Mouse (Mus musculus) embryonic stem cell, embryonic (primary cell): ENCODE measurements around the gene Rflna.

Source experiments
- CTCF ChIA-PET, 4 experiments: fragments of 300-600 bp in 2 of 4; fragments of 350-600 bp in 2 of 4; sonication (Branson Sonifier 250); formaldehyde crosslinking; loops; one replicate each; lab custom pipeline; 2022; ENCODE audit warnings: inconsistent platforms in 2 of 4; lab: Charles Lee
- POLR2A ChIA-PET, 4 experiments: fragments of 300-600 bp in 2 of 4; fragments of 350-600 bp in 2 of 4; sonication (Branson Sonifier 250); formaldehyde crosslinking; loops; one replicate each; lab custom pipeline; 2022; ENCODE audit warnings: antibody characterized with exemption in 4 of 4, inconsistent platforms in 1 of 4; lab: Charles Lee

The Rflna gene

GRCm38 (mm10) chr5:124996816-124997215 is 6.2 kb upstream of the Rflna start:
- ChIA-PET POLR2A (interaction anchor here in 2 of 4 experiments (0.5 to 0.7 kb wide), 2 partner anchors 13 to 97 kb away, joined by 3 to 10 read pairs; no protein-coding TSS in a partner anchor), CTCF (interaction anchor here in 2 of 4 experiments (0.6 kb wide), 2 partner anchors 97 to 180 kb away, joined by 3 to 14 read pairs; no protein-coding TSS in a partner anchor)

GRCm38 (mm10) chr5:124997913-124998312 is 5.1 kb upstream of the Rflna start:
- ChIA-PET POLR2A (interaction anchor here in 1 of 4 experiments (0.6 kb wide), 1 partner anchor 47 kb away, joined by 3 read pairs; no protein-coding TSS in a partner anchor), CTCF (no interaction called here)

GRCm38 (mm10) chr5:125000756-125001250 is 2.2 kb upstream of the Rflna start:
- POLR2A ChIA-PET = interaction anchor here in 1 of 4 experiments (0.9 kb wide), 1 partner anchor 13 kb away, joined by 3 read pairs; no protein-coding TSS in a partner anchor

GRCm38 (mm10) chr5:125003873-125004255 is 843 bp downstream of the Rflna start:
- ChIA-PET CTCF (interaction anchor here in 3 of 4 experiments (1.0 to 2.2 kb wide), 13 partner anchors 8 to 369 kb away, joined by 3 to 12 read pairs (median 4); no protein-coding TSS in a partner anchor), POLR2A (interaction anchor here in 3 of 4 experiments (0.7 to 3.5 kb wide), 5 partner anchors 9 to 489 kb away, joined by 3 to 19 read pairs (median 3); no protein-coding TSS in a partner anchor)

More at GRCm38 (mm10) chr5:125000756-125001250, 2.2 kb upstream of the Rflna start:
- CTCF ChIA-PET = interaction anchor here in 3 of 4 experiments (0.5 to 1.3 kb wide), 4 partner anchors 13 to 118 kb away, joined by 3 to 5 read pairs (median 3); no protein-coding TSS in a partner anchor

- CTCF ChIA-PET = interaction anchor here in 3 of 4 experiments (0.6 to 1.9 kb wide), 8 partner anchors 8 to 248 kb away, joined by 3 to 5 read pairs (median 4); no protein-coding TSS in a partner anchor
Observed at GRCm38 (mm10) chr5:125005871-125006652, 3.0 kb downstream of the Rflna start.

GRCm38 (mm10) chr5:125006896-125007295 is 3.9 kb downstream of the Rflna start:
- POLR2A ChIA-PET = interaction anchor here in 1 of 4 experiments (0.6 kb wide), 1 partner anchor 54 kb away, joined by 3 read pairs; no protein-coding TSS in a partner anchor
- CTCF ChIA-PET = interaction anchor here in 2 of 4 experiments (1.0 to 1.9 kb wide), 2 partner anchors 8 to 107 kb away, joined by 3 to 5 read pairs; no protein-coding TSS in a partner anchor

More at GRCm38 (mm10) chr5:125005871-125006652, 3.0 kb downstream of the Rflna start:
- POLR2A ChIA-PET = interaction anchor here in 1 of 4 experiments (0.6 kb wide), 1 partner anchor 54 kb away, joined by 3 read pairs; no protein-coding TSS in a partner anchor

- ChIA-PET CTCF (interaction anchor here in 2 of 4 experiments (1.0 to 2.2 kb wide), 8 partner anchors 8 to 260 kb away, joined by 3 to 8 read pairs (median 5); partner anchors contain the start of gene Rflna (in 1 of the 2)), POLR2A (interaction anchor here in 3 of 4 experiments (0.6 to 3.9 kb wide), 7 partner anchors 8 to 255 kb away, joined by 3 to 19 read pairs (median 3); partner anchors contain the start of gene Rflna (in 1 of the 3))
Observed at GRCm38 (mm10) chr5:125011166-125011565, 8.1 kb downstream of the Rflna start.

GRCm38 (mm10) chr5:125011628-125012027 is 8.6 kb downstream of the Rflna start:
- CTCF ChIA-PET = interaction anchor here in 3 of 4 experiments (0.7 to 3.6 kb wide), 10 partner anchors 8 to 259 kb away, joined by 3 to 20 read pairs (median 6); partner anchors contain the start of gene Rflna (in 1 of the 3)
- POLR2A ChIA-PET = interaction anchor here (0.7 to 3.9 kb wide), 9 partner anchors 9 to 255 kb away, joined by 3 to 19 read pairs (median 3); partner anchors contain the start of gene Rflna (in 1 of the 4)

GRCm38 (mm10) chr5:125014497-125014896 is 11.5 kb downstream of the Rflna start:
- POLR2A ChIA-PET = interaction anchor here (0.6 to 3.9 kb wide), 14 partner anchors 9 to 253 kb away, joined by 3 to 19 read pairs (median 3); partner anchors contain the start of gene Rflna (in 4 of the 4)
- CTCF ChIA-PET = interaction anchor here (0.5 to 3.6 kb wide), 115 partner anchors 8 to 416 kb away, joined by 3 to 27 read pairs (median 4); partner anchors contain the start of genes Rflna (in 2 of the 4) and Ncor2 (in 1 of the 4)

GRCm38 (mm10) chr5:125015066-125015465 is 12.0 kb downstream of the Rflna start:
- CTCF ChIA-PET = interaction anchor here (0.6 to 3.6 kb wide), 88 partner anchors 9 to 507 kb away, joined by 3 to 27 read pairs (median 5); partner anchors contain the start of genes Rflna (in 2 of the 4) and Ncor2 (in 1 of the 4)
- POLR2A ChIA-PET = interaction anchor here in 3 of 4 experiments (0.6 to 3.9 kb wide), 12 partner anchors 9 to 568 kb away, joined by 3 to 19 read pairs (median 4); partner anchors contain the start of gene Rflna (in 3 of the 3)

GRCm38 (mm10) chr5:125015576-125015975 is 12.6 kb downstream of the Rflna start:
- POLR2A ChIA-PET = interaction anchor here in 1 of 4 experiments (0.6 to 1.5 kb wide), 3 partner anchors 102 to 568 kb away, joined by 3 to 4 read pairs (median 4); no protein-coding TSS in a partner anchor
- CTCF ChIA-PET = interaction anchor here in 3 of 4 experiments (0.6 to 3.2 kb wide), 20 partner anchors 9 to 1821 kb away, joined by 3 to 27 read pairs (median 10); partner anchors contain the start of gene Rflna (in 1 of the 3)

- ChIA-PET CTCF (interaction anchor here in 1 of 4 experiments (2.7 kb wide), 1 partner anchor 8 kb away, joined by 19 read pairs; no protein-coding TSS in a partner anchor), POLR2A (no interaction called here)
Observed at GRCm38 (mm10) chr5:125016421-125017242, 13.6 kb downstream of the Rflna start.

- CTCF ChIA-PET = no interaction called here
- POLR2A ChIA-PET = interaction anchor here in 1 of 4 experiments (0.5 kb wide), 1 partner anchor 159 kb away, joined by 3 read pairs; no protein-coding TSS in a partner anchor
Observed at GRCm38 (mm10) chr5:125017332-125017731, 14.3 kb downstream of the Rflna start.

- CTCF ChIA-PET = no interaction called here
- POLR2A ChIA-PET = interaction anchor here in 1 of 4 experiments (0.9 kb wide), 1 partner anchor 106 kb away, joined by 5 read pairs; no protein-coding TSS in a partner anchor
Observed at GRCm38 (mm10) chr5:125019099-125019498, 16.1 kb downstream of the Rflna start.

GRCm38 (mm10) chr5:125021298-125021697 is 18.3 kb downstream of the Rflna start:
- CTCF ChIA-PET = interaction anchor here in 1 of 4 experiments (0.6 to 0.7 kb wide), 3 partner anchors 40 to 124 kb away, joined by 3 to 5 read pairs (median 4); no protein-coding TSS in a partner anchor
- POLR2A ChIA-PET = interaction anchor here in 3 of 4 experiments (0.6 to 1.0 kb wide), 4 partner anchors 9 to 182 kb away, joined by 3 to 6 read pairs (median 3); no protein-coding TSS in a partner anchor

- CTCF ChIA-PET = interaction anchor here in 3 of 4 experiments (0.6 to 3.5 kb wide), 9 partner anchors 9 to 212 kb away, joined by 3 to 19 read pairs (median 4); partner anchors contain the start of gene Rflna (in 1 of the 3)
- POLR2A ChIA-PET = interaction anchor here in 2 of 4 experiments (0.6 to 1.8 kb wide), 4 partner anchors 10 to 509 kb away, joined by 3 to 6 read pairs (median 4); no protein-coding TSS in a partner anchor
Observed at GRCm38 (mm10) chr5:125024002-125024401, 21.0 kb downstream of the Rflna start.
